Mouse (Mus musculus) limb, embryonic 12.5 days (tissue): ENCODE measurements around the gene Wdr76. TPM values are rescaled to one million over a fixed set of nuclear protein-coding genes. Genes with fewer than 3 reads are reported as not detected.
A peak's percentile ranks its signal among the peaks of the same experiment; 100 is the strongest.
"Not testable (repeated sequence)": the region's sequence is repeated elsewhere in the genome, so short reads cannot be mapped to it uniquely, and the experiment has no call there.

ENCODE experiments used
- ATAC-seq: fragments of 200-750 bp; cut with Nextera tagmentation; 2 replicates; pipeline ENCODE4 v1.8.0; 2017; ENCODE audit warnings: low read depth, moderate TSS enrichment; ENCODE audit not compliant: insufficient number of reproducible peaks, insufficient read depth, low FRiP score, low TSS enrichment
- H3K27ac ChIP-seq: fragments of 300-500 bp; sonication (generic); 2 replicates; pipeline ENCODE4 v1.5.1; 2016; ENCODE audit warnings: mild to moderate bottlenecking, moderate library complexity
- H3K27me3 ChIP-seq: fragments of 300-500 bp; sonication (generic); 2 replicates; pipeline ENCODE4 v1.6.1; 2016; ENCODE audit warnings: mild to moderate bottlenecking, moderate library complexity
- H3K36me3 ChIP-seq: fragments of 300-500 bp; sonication (generic); 2 replicates; pipeline ENCODE4 v1.6.1; 2016; ENCODE audit warnings: mild to moderate bottlenecking, moderate library complexity
- H3K4me1 ChIP-seq: fragments of 300-500 bp; sonication (generic); replicated peaks from 2 replicates; pipeline ENCODE4 v1.6.1; 2016
- H3K4me2 ChIP-seq: fragments of 300-500 bp; sonication (generic); 2 replicates; pipeline ENCODE4 v1.6.1; 2016; ENCODE audit warnings: mild to moderate bottlenecking, moderate library complexity
- H3K4me3 ChIP-seq: fragments of 300-500 bp; sonication (generic); replicated peaks from 2 replicates; pipeline ENCODE4 v1.5.1; 2016; ENCODE audit warnings: mild to moderate bottlenecking
- H3K9ac ChIP-seq: fragments of 300-500 bp; sonication (generic); replicated peaks from 2 replicates; pipeline ENCODE4 v1.6.1; 2016; ENCODE audit warnings: mild to moderate bottlenecking, moderate library complexity
- H3K9me3 ChIP-seq: fragments of 300-500 bp; sonication (generic); 2 replicates; pipeline ENCODE4 v1.6.1; 2016; ENCODE audit warnings: mild to moderate bottlenecking, moderate library complexity
- WGBS: fragments of 180-500 bp; shearing (Covaris S2); methylation state at CpG from one replicate; pipeline ENCODE4 v1.1.7; 2016; 5-methylcytosine and 5-hydroxymethylcytosine counted together
- polyA plus RNA-seq: library from polyadenylated mRNA; unstranded; fragments of >200 nt; fragmentation: Nextera tagmentation; extraction: Ambion mirVana; gene quantifications from 2 replicates; pipeline ENCODE4 v1.2.1, GENCODE M21; 2016

Wdr76 gene
- polyA plus RNA-seq, result 8.9 and 9.2 TPM in 2 replicates

GRCm38 (mm10) chr2:121505942-121506882 is at the start of gene Wdr76, which contains the start of gene Mfap1a:
Wdr76 (plus strand) TSS chr2:121506723.
Mfap1a (minus strand) TSS chr2:121506665.
- H3K27me3 ChIP-seq, H3K9me3 ChIP-seq: not testable (repeated sequence)
- Histone ChIP-seq H3K36me3 (peaks cover 22% of the 10 kb centered on the region), H3K4me1 (peaks cover 17% of the 10 kb centered on the region), H3K9ac (peak within 1 kb of the TSS; percentile 70), H3K27ac (0 out of 2 replicates have a peak within 1 kb of the TSS, but pooled peaks have one; percentile 45), H3K4me2 (peak within 1 kb of the TSS; percentile 67), H3K4me3 (peak within 1 kb of the TSS; percentile 59)
- WGBS, result 4% methylated on average over 42 of the region's 42 CpGs
- peak; percentile 93 for ATAC-seq

GRCm38 (mm10) chr2:121460071-121460470 is 46.5 kb upstream of the Wdr76 start:
- H3K27me3 ChIP-seq, result no peaks in the 10 kb centered on the region
- no peak overlapping the region for H3K27ac ChIP-seq
- 73% methylated on average over 2 of the region's 2 CpGs for WGBS
- ATAC-seq, result no peak
- no peak overlapping the region for H3K9ac ChIP-seq
- H3K4me1 ChIP-seq, result peaks cover 10% of the 10 kb centered on the region
- no peaks in the 10 kb centered on the region for H3K9me3 ChIP-seq
- peaks cover 31% of the 10 kb centered on the region for H3K36me3 ChIP-seq
- H3K4me3 ChIP-seq, result no peak overlapping the region
- H3K4me2 ChIP-seq, result no peak overlapping the region

- not testable (repeated sequence) for H3K9me3 ChIP-seq, ATAC-seq, H3K4me1 ChIP-seq, H3K9ac ChIP-seq, H3K4me3 ChIP-seq, H3K27ac ChIP-seq, H3K36me3 ChIP-seq, H3K27me3 ChIP-seq, H3K4me2 ChIP-seq
- WGBS, result 40% methylated on average over 1 of the region's 6 CpGs
Measured at GRCm38 (mm10) chr2:121468982-121469381, 37.5 kb upstream of the Wdr76 start.

DNA sequence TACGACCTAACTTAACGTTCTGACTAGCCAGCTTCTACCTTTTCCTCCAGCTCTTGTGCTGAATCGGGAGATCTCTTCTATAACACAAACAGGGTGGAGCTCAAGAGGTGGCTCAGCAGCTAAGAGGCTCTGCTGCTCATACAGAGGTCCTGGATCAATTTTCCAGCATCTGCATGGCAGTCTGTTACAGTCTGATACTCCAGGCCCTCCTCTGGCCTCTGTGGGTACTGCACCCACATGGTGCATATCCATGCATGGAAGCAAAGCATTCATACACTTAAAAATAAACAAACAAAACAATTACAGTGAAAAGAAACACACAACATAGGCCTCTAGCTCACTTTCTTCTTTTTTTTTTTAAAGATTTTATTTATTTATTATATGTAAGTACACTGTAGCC is 33.7 kb upstream of the Wdr76 start:
- H3K4me2 ChIP-seq, result peak overlapping the region; percentile 81
- 86% methylated on average over 3 of the region's 3 CpGs for WGBS
- not testable (repeated sequence) for H3K9ac ChIP-seq, H3K9me3 ChIP-seq, H3K27me3 ChIP-seq, ATAC-seq, H3K4me1 ChIP-seq, H3K27ac ChIP-seq, H3K4me3 ChIP-seq, H3K36me3 ChIP-seq

- not testable (repeated sequence) for H3K9me3 ChIP-seq, H3K27ac ChIP-seq, H3K27me3 ChIP-seq, H3K36me3 ChIP-seq, H3K4me1 ChIP-seq
- Histone ChIP-seq H3K4me3 (peak within 1 kb of the TSS; percentile 59), H3K9ac (peak within 1 kb of the TSS; percentile 60), H3K4me2 (peak within 1 kb of the TSS; percentile 81)
- WGBS, result 6% methylated on average over 41 of the region's 41 CpGs
- ATAC-seq, result peak; percentile 81
Measured at GRCm38 (mm10) chr2:121473301-121474179, 33.0 kb upstream of the Wdr76 start, which contains the start of gene Mfap1b. Mfap1b (minus strand) TSS chr2:121474067.

DNA sequence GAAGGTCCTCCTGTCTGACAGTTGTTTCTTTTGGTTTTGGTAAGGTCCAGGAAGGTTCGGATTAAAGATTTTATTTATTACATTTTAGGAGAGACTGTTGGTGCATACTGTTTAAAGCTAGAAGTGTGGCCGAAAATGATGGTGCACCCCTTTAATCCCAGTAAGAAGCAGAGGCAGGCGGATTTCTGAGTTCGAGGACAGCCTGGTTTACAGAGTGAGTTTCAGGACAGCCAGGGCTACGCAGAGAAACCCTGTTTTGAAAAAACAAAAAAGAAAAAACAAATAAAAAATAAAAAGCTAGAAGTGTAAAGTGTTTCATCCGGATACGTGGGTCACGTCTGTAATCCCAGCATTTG is 32.4 kb upstream of the Wdr76 start:
- ATAC-seq, result peak; percentile 40; the same call in 1 of the 2 replicates
- Histone ChIP-seq H3K4me2 (peak overlapping the region; percentile 81), H3K36me3 (peaks cover 7% of the 10 kb centered on the region; the same call in 1 of the 2 replicates), H3K9me3 (no peaks in the 10 kb centered on the region), H3K27ac (no peak overlapping the region), H3K9ac (0 out of 2 replicates have a peak overlapping the region, but pooled peaks have one; percentile 60), H3K4me3 (peak overlapping the region; percentile 59), H3K4me1 (no peaks in the 10 kb centered on the region), H3K27me3 (no peaks in the 10 kb centered on the region)
- WGBS, result 30% methylated on average over 8 of the region's 8 CpGs

GRCm38 (mm10) chr2:121475306-121475705 is 31.2 kb upstream of the Wdr76 start:
- WGBS, result 93% methylated on average over 2 of the region's 2 CpGs
- H3K9me3 ChIP-seq, H3K4me3 ChIP-seq, H3K4me2 ChIP-seq, H3K36me3 ChIP-seq, H3K9ac ChIP-seq, H3K27me3 ChIP-seq, H3K27ac ChIP-seq, H3K4me1 ChIP-seq, ATAC-seq: not testable (repeated sequence)

DNA sequence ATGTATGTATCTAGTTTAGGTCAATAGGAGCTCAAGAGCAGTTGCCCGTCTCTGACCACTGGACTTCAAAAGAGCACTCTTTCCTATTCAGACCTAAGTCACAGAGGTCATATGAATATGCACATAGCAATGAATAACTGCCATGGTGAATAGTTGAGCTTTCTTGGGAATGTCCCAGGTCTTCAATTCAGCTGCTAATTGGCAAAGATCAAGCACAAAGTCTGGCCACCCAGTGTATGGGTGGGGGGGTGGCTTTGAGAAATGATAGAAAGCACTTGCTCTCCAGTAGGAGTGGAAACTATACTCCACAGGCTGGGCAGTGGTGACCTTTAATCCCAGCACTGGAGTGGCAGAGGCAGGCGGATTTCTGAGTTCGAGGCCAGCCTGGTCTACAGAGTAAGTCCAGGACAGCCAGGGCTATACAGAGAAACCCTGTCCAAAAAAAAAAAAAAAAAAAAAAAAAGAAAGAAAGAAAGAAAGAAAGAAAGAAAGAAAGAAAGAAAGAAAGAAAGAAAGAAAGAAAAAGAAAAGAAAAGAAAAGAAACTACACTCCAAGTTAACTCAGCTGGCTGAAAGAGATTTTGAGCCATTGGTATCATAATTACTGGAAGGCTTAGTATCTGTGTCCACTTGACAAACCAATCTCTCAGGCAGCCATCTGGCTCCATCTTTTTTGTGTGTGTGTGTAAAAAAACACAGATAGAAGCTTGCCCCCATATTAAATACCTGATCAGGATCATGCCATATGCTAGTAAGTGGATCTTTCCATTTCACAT is 28.8 kb upstream of the Wdr76 start:
- Histone ChIP-seq H3K27me3 (no peaks in the 10 kb centered on the region), H3K9me3 (no peaks in the 10 kb centered on the region), H3K27ac (no peak overlapping the region), H3K36me3 (no peaks in the 10 kb centered on the region), H3K4me1 (no peaks in the 10 kb centered on the region), H3K4me3 (no peak overlapping the region), H3K4me2 (no peak overlapping the region), H3K9ac (no peak overlapping the region)
- no peak for ATAC-seq
- WGBS, result 87% methylated on average over 3 of the region's 3 CpGs

DNA sequence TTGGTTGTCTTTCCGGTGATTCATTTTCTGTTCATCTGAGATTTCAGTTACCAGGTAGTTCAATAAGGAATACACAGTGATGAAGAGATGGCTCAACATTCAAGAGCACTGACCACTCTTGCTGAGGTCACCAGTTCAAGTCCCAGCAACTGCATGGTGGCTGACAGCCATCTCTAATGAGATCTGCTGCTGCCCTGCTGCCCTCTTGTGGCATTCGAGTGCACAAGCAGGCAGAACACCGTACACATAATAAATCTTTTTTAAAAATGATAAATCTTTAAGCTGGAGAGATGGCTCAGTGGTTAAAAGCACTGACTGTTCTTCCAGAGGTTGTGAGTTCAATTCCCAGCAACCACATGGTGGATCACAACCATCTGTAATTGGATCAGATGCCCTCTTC is 26.0 kb upstream of the Wdr76 start:
- no peaks in the 10 kb centered on the region for H3K9me3 ChIP-seq
- no peak overlapping the region for H3K4me3 ChIP-seq
- H3K4me2 ChIP-seq, result no peak overlapping the region
- ATAC-seq, result no peak
- no peak overlapping the region for H3K9ac ChIP-seq
- H3K36me3 ChIP-seq, result no peaks in the 10 kb centered on the region
- H3K4me1 ChIP-seq, result 0 out of 2 replicates have a peak, but pooled peaks cover 4% of the 10 kb centered on the region
- no peak overlapping the region for H3K27ac ChIP-seq
- H3K27me3 ChIP-seq, result no peaks in the 10 kb centered on the region
- 60% methylated on average over 3 of the region's 3 CpGs for WGBS

GRCm38 (mm10) chr2:121480916-121481315 is 25.6 kb upstream of the Wdr76 start:
- H3K27ac ChIP-seq, H3K9me3 ChIP-seq, H3K27me3 ChIP-seq, H3K4me2 ChIP-seq, ATAC-seq, H3K36me3 ChIP-seq, H3K4me1 ChIP-seq, H3K4me3 ChIP-seq, H3K9ac ChIP-seq: not testable (repeated sequence)
- WGBS, result 83% methylated on average over 13 of the region's 13 CpGs
